Mouse (Mus musculus): ENCODE measurements around the gene Gab2. TPM values are rescaled to one million over a fixed set of nuclear protein-coding genes. Genes with fewer than 3 reads are reported as not detected.
A peak's percentile ranks its signal among the peaks of the same experiment; 100 is the strongest.

The Gab2 gene
- polyA plus RNA-seq (2012; rRNA removed) = 11.6 and 14.1 TPM in 2 replicates

DNA sequence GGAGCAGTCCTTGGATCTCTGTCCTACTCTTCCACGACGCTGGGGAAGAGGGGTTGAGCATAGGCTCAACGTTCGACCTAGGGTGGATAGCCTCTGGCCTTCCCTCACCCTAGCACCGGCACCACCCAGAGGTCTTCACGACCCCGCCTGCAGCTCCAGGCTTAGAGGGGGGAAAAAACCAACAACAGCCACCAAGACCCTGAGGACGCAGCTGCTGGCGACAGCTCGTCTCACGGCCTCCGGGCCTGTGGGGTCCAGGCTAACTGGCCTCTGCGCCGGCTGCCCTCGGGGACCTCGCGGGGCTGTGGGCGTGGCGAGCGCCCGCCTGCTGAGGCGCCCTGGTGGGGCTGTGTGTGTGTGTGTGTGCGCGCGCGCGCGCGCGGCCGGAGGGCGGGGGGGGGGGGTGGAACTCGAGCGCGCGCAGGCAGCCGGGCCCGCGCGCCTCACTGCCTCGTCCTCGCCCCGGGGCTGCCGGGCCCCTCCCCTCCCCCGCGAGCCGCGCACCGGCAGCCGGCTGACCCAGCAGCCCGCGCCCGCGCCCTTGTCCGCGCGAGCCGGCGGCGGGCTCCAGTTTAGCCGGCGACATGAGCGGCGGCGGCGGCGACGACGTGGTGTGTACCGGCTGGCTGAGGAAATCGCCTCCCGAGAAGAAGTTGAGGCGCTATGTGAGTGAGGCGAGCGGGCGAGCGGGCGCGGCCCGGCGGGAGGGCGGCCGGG is at the start of gene Gab2:
Gene Gab2, plus strand, starts transcription at position 345 of the 717 bp plus-strand sequence.
- peak in 1 of 2 experiments; percentile 46 for DNase-seq (ENCODE audit: extremely low spot score in 1 of 2, low spot score in 1 of 2)

DNA sequence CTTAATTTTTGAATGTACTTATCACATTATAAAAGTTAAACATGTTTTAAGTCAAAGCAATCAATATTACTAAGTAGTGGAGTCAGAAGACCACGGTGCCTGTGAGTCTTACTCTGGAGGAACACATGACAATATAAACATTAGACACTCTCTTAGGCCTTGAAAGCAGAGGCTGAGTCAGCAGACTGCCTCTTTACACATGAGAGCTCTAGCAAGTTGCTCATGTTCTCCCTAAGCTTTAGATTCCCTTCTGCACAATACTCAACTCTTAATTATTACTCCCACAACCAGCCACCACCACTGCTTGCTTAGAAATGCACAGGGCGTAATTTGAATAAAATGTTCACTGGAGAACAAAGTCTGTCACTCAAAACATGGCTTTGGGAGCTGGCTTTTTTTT is 49.0 kb upstream of the Gab2 start:
- peak in 1 of 2 experiments; percentile 13 for DNase-seq (ENCODE audit: extremely low spot score in 1 of 2, low spot score in 1 of 2)

DNA sequence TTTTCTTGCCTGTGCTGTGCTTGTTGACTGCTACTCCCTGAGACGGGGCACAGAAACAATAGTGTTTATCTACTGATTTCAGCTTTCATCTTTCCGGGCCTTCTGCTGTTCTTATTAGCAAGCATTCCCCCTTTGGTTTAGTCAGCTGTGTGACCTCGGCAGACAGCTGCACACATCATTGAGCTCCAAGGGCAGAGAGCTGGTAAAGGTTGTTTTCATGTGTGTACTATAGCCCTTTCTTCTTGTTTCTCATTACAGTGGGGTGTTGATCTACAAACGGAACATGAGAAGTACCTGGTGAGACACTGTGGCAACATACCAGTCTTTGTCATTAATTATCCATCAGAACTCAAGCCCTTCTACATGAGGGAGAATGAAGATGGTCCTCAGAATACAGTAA is 41.7 kb upstream of the Gab2 start:
- DNase-seq (ENCODE audit: extremely low spot score in 1 of 2, low spot score in 1 of 2) = no peak

DNA sequence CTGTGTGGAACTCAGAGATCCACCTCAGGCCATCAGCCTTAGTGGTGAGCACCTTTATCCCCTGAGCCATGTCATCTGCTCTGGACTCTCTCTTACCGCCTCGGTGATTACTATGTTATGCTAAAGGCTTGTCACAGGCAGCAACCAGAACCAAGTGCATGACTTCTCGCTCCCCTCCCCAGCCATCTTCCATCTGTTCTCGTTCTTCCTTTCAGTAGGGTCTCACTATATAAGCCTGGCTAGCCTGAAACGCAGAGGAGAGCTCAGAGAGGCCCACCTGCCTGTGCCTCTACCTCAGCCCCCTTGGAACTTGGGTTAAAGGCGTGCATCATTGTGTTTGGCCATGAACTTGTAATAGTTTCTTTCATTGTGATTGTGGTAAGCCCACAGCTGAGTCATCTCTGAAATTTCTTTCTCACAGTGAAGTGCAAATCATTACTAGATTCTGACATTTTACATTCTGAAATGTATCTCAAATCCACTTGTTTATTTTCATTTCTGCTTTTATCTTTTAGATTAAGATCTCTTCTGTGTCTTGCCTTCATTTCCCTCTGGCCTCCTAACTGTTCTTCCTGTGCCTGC is 39.4 kb upstream of the Gab2 start:
- no peak for DNase-seq (ENCODE audit: extremely low spot score in 1 of 2, low spot score in 1 of 2)

DNA sequence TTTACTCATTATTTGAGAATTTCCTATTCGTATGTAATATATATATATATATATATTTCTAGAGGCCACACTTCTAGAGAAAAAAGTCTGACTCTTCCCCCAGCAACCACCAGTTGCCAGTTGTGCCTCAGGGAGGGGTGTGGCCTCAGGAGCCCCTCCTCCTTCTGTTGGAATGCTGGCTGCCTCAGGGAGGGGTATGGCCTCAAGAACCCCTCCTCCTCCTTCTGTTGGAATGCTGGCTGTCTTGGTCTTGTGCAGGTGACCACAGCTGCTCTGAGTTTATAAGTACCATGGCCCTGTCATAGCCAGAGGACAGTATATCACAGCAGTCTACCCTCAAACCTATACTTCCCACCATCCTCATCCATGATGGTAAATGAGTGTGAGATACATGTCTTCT is 38.4 kb upstream of the Gab2 start:
- DNase-seq (ENCODE audit: extremely low spot score in 1 of 2, low spot score in 1 of 2) = no peak

DNA sequence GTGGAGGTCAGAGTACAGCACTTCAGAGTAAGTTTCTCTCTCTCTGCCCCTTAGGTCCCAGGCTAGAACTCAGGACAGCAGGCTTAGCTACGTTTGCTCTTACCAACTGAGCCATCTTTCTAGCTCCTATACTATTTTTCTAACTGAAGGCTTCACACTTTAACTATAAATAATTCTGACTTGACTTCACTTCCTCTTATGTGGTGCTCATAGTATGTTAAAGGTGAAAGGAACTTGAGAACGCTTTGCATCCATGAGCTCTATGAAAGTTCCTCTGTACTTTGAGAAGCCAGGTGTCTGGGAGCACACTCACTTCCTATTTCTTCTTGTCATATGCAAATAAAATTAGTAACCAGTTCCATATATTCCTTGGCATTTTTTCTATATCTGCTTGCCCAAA is 20.4 kb upstream of the Gab2 start:
- DNase-seq (ENCODE audit: extremely low spot score in 1 of 2, low spot score in 1 of 2) = no peak

DNA sequence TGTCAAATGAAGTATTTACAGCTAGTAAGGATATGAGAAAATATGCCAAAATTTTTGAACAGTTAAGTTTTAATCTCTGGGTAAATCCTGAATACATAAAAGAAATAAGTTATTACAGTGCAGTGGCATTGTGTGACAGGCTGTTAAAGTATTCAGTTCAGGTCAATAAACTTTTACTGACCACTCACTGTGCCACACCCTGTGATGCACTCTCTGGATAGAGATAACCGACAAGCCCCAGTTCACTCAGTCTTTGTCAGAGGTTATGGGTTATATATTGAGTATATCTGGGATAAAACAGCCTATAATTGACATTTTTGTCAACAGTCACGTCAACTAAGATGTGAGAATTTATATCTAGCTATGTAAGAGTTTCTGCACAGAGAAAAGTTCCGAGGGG is 9.9 kb upstream of the Gab2 start:
- no peak for DNase-seq (ENCODE audit: extremely low spot score in 1 of 2, low spot score in 1 of 2)

DNA sequence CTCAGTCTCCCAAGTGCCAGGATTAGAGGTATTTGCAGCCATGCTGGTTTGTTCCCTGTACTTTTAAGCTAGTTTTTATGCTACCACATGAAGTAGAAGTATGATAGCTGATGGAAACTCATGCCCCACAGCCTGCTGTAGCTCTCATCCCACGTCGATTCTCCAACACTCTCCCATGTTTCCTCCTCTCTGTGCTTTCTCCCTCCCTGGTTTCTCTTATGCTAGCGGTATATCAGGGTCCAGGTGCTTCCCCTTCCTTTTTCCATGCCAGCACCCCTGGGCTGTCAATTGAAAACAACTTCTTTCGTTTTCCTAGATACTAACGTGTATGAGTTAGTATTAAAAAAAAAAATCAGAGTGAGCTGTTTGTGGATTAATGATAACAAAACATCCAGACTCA is 9.3 kb upstream of the Gab2 start:
- DNase-seq (ENCODE audit: extremely low spot score in 1 of 2, low spot score in 1 of 2) = no peak

DNA sequence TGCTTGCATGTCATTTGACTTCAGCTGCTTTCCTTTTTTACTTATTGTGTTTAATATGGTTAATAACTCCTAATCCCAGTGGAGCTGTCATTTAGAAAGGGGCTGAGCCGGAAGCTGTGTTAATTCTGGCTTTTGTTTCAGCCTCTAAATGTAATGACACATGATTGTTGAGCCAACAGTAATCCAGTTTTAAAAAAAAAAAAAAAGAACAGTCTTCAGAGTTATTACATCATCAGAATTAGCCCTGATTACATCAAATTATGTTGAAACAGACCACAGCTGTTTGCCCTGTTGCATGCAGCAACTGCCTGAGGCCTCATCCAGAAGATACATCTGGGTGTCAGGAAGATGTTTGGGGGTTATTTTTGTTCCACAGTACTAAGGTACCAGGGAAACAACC is 6.4 kb upstream of the Gab2 start:
- DNase-seq (ENCODE audit: extremely low spot score in 1 of 2, low spot score in 1 of 2) = no peak

DNA sequence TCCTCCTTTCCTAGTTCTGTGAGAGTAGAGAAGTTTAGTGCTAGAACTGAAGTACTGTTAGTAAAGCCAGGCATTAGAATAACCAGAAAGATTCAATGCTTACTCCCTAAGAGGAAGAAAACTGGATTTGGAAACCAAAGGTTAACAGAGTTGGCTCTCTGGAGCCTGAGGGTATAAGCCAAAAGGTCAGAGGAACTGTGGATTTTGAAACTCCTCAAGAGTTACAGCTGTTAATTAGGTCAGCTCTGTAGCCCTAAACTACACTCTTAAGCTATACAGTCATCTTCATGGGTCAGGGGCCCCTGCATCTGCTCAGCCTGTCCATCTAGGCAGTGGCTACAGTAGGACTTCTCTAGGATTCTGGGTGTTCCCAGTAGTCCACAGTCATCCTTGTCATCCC is 4.4 kb upstream of the Gab2 start:
- no peak for DNase-seq (ENCODE audit: extremely low spot score in 1 of 2, low spot score in 1 of 2)

DNA sequence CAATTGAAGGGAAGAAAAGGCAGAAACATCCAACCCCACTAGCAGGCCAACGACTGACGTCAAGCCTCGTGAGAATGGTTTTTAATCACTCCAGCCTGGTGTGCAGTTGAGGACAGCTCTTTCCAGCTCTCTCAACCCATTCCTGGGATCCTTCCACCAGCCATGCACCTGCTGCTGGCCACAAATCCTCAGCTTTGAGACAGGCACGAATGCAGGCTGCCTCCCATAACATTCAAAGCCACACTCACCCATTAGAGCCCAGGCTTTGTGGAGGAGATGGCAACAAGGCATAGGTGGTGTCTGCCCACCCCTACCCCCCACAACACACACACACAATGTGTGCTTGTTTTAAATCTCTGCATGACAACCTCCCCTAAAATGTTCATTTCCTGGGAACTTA is 2.7 kb upstream of the Gab2 start:
- no peak for DNase-seq (ENCODE audit: extremely low spot score in 1 of 2, low spot score in 1 of 2)

DNA sequence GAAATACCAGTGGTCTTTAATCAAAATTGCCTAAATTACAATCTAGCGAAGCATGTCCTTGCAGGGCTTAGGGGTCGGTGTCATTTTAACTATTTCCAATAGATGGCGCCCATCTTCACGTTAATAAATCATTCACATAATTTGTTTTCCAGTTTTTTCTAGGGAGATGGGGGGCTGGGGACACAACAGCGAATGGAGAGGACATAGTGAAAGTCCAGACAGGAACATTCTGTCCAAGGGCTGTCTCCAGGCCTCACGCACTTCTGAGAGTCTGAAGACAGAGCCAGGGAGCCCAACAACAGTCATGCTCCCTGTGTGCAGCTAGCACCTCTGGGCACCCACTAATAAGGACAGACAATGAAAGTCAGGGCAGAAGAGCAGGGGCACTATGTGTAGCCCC is 2.2 kb upstream of the Gab2 start:
- DNase-seq (ENCODE audit: extremely low spot score in 1 of 2, low spot score in 1 of 2) = peak in 1 of 2 experiments; percentile 70

DNA sequence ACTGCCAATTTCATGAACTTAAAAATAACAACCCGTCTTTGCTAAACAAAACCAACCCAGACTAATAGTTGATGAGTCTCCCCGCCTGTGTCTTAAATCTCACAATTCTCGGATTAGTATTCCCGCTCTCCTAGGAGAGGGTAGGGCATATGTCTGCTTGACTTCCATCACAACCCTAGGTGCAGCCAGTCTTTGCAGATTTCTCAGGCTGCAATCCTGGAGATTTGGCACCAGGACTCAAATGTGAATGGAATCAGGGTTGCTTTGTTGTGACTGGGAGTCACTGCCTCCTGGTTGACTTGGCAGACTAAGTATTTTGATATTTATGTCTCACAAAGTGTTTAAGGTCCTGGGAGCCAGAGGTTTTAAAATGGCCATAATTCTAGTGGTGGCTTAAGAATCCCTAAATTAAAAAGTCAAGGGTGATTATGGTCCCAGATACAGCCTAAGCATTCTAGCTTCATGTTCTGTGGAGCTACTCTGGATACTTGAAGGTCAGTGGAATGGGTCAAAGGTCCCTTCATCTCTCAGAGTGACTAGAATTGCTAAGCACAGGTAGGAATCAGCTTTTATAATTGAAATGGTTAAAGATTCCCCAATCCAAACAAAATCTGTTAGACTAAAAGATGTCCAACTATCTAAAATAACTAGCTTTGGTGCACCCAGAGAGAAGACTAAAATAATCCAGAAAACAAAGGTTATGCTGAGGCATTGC is 1.6 kb upstream of the Gab2 start:
- no peak for DNase-seq (ENCODE audit: extremely low spot score in 1 of 2, low spot score in 1 of 2)

DNA sequence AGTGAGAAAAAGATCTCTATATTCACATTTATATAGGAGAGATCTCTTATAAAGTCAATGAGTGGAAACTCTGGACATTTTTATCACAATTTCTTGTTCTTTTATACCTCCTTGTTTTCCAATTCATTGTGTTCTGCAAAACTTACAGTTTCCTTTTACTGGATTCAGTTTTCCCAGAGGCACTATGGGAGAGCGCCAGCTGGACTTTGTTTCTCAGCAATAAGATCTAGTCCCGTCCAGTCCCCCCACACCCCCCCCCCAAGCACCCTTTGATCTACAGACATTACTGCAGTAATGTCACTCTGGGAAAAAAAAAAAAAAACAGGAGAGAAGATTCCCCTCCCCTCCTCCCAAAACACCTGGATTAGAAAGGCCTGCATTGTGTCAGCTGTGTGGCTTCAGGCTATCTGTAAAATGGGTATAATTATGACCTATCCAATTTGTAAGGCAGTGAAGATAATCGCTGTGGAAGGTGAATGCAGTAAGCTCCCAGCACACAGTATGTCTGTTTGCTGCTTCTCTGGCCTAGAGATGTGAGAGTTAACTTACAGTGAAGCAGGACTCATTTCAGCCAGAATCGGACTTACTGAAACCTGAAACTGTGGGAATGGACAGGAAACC is 655 bp upstream of the Gab2 start:
- DNase-seq (ENCODE audit: extremely low spot score in 1 of 2, low spot score in 1 of 2) = no peak

DNA sequence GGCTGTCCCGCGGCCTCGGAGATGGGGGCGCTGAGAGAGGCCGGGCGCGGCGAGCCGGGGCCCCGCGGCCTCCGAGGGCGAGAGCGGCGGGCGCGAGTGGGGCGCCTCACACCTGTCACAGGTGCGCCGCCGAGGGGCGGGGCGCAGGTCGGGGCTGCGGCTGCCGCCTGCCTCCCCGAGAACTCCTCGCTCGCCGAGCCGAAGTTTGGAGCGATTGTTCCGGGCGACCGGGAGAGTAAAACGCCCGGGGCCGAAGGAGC is 503 bp downstream of the Gab2 start:
- no peak for DNase-seq (ENCODE audit: extremely low spot score in 1 of 2, low spot score in 1 of 2)

DNA sequence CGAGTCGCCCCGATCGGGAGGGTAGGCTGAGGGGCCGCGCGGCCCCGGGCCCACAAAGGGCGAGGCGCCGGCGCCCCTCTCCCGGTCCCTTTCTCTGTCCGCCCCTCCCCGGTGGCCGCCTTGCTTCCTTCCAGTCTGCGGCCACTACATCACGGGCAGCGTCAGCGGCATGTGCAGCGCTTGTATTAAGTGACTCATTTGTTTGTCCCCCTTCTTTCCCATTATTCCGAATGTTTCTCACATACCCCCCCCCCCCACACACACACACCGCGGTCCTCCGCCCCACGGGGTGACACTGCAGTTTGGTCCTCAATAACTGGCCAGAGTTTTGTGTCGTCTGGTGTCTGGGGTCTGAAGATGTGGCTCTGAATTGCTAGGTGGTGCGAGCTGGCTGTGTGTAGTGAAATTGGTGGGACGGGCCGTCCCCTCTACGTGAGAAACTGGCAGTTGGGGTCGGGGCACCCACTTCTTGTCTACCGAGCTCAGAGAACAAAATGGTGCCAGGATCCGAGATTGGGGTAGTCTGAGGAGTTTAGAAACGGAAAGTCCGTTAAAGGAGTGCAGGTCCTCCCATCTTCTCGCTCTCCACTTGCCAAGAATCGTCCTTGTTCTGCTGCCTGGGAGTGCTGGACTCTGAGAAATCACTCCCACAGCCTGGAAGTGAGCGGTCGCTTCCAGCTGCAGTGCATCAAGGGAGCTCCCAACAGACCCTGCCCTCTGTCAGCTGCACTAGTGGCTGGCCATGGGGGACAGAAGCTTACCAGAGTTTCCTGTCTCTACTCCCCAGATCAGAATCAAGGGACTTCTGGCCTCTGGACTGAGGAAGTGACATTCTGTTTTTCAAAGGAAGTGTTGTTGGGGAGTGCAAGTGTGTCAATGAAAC is 1.1 kb downstream of the Gab2 start:
- DNase-seq (ENCODE audit: extremely low spot score in 1 of 2, low spot score in 1 of 2) = peak in 1 of 2 experiments; percentile 42

DNA sequence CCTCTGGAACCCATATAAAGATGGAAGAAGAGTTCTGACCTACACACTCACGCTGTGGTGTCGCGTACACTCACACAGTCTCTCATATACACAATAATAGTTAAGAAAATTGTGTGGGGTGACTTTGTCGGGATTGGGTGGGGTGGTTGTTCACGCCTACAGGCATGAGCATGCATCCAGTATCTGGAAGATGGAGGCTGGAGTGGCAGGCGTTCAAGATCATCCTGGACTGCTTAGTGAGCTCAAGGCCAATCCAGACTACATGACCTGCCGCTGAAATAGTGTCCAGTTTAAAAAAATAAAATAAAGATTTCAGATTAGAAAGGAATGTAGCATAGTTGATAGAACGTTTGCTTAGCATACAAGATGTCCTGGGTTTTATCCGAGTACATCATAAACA is 2.2 kb downstream of the Gab2 start:
- DNase-seq (ENCODE audit: extremely low spot score in 1 of 2, low spot score in 1 of 2) = no peak

DNA sequence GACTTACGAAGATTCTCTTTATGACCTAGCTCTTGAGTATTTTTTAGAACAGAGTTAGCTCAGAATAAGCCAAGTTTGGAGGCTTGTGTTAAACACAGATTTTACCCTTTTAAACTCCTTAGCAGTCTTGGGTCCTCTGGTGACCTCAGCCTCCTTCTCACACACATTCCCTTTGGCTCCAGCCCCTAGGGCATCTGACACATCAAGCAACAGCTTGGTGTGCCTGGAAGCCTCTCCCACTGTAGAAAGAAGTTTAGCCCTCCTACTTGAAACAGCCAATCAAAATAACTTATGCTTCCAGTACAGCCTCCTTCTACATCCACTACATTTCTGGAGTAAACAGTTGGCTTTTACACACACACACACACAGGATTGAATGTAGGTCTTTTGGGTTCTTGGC is 2.8 kb downstream of the Gab2 start:
- no peak for DNase-seq (ENCODE audit: extremely low spot score in 1 of 2, low spot score in 1 of 2)

DNA sequence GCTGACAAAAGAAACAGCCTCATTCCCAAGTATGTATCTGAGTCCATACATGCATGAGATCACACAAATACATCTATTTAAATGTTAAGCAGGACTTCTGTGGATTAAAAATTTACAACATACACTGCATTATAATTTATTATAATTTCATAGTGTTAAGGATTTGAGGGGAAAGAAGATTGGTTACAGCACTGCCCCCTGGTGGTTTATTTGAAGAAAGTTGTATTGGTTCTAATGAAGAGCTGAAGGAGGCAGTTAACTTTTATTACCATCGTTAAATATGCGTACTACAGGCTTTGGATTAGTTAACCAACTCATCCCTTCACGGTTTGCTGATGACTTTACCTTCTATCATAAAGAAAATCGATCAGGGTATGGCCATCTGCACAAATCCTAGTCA is 3.9 kb downstream of the Gab2 start:
- DNase-seq (ENCODE audit: extremely low spot score in 1 of 2, low spot score in 1 of 2) = peak in 1 of 2 experiments; percentile 68

DNA sequence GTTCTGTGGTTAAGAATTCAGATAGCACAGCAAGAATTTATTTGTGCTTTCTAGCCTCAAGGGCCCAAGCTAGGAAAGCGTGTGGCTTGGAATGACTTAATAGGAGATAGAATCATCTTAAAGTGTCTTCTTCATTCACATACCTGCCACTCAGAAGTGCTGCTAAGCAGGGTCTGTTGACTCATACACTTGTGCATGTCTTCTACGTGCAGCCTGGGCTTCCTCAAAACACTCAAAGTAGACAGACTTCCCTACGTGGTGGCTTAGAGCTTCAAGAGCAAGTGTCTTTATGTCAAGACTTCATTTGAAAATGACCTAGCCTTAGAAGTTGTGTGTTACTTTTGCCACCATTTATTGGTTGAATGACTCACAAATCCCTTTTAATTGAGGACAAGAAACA is 12.9 kb downstream of the Gab2 start:
- DNase-seq (ENCODE audit: extremely low spot score in 1 of 2, low spot score in 1 of 2) = no peak

DNA sequence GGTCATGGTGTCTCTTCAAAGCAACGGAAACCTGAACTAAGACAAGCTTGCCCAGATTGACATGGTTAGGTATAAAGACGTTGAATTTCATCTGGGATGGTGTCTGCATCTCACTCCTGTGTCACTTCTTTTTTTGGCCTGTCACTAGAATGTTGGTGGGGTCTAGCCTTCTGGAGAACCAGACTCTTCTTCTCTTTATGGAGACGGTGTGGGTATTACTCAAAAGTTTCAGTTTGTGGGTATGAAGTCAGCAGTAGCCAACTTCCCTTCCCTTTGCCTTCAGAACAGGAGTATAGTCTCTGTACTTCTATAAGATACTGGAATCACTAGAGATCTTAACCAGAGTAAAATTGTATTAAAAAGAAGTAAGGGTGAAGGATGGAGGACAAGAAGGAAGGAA is 26.7 kb downstream of the Gab2 start:
- no peak for DNase-seq (ENCODE audit: extremely low spot score in 1 of 2, low spot score in 1 of 2)

Measured in frontal cortex, adult 2 months (tissue).